Mouse (Mus musculus): ENCODE measurements around the gene Lmntd1.
A peak's percentile ranks its signal among the peaks of the same experiment; 100 is the strongest.

The Lmntd1 gene

GRCm38 (mm10) chr6:145432711-145433708 lies 181.1 kb downstream of the Lmntd1 start:
- DNase-seq, result no peak

GRCm38 (mm10) chr6:145431747-145432146 lies 182.4 kb downstream of the Lmntd1 start:
- DNase-seq, result no peak

GRCm38 (mm10) chr6:145427411-145427810 lies 186.7 kb downstream of the Lmntd1 start:
- DNase-seq, result no peak

GRCm38 (mm10) chr6:145426501-145426900 lies 187.6 kb downstream of the Lmntd1 start:
- no peak for DNase-seq

GRCm38 (mm10) chr6:145424156-145424555 lies 190.0 kb downstream of the Lmntd1 start:
- no peak for DNase-seq

- DNase-seq, result no peak
Measured at GRCm38 (mm10) chr6:145423484-145423883, 190.6 kb downstream of the Lmntd1 start.

GRCm38 (mm10) chr6:145421666-145422065 lies 192.5 kb downstream of the Lmntd1 start:
- no peak for DNase-seq

- DNase-seq, result no peak
Measured at GRCm38 (mm10) chr6:145420407-145420806, 193.7 kb downstream of the Lmntd1 start.

GRCm38 (mm10) chr6:145418856-145419255 lies 195.3 kb downstream of the Lmntd1 start:
- no peak for DNase-seq

- DNase-seq, result no peak
Measured at GRCm38 (mm10) chr6:145417720-145418440, 196.2 kb downstream of the Lmntd1 start.

- DNase-seq, result peak; percentile 49
Measured at GRCm38 (mm10) chr6:145417014-145417719, 197.0 kb downstream of the Lmntd1 start.

- DNase-seq, result no peak
Measured at GRCm38 (mm10) chr6:145404369-145405051, 209.6 kb downstream of the Lmntd1 start.

- peak; percentile 64 for DNase-seq
Measured at GRCm38 (mm10) chr6:145401140-145401539, 213.0 kb downstream of the Lmntd1 start.

GRCm38 (mm10) chr6:145397881-145398280 lies 216.2 kb downstream of the Lmntd1 start:
- no peak for DNase-seq

- no peak for DNase-seq
Measured at GRCm38 (mm10) chr6:145396534-145396933, 217.6 kb downstream of the Lmntd1 start.

GRCm38 (mm10) chr6:145390421-145390820 lies 223.7 kb downstream of the Lmntd1 start:
- no peak for DNase-seq

GRCm38 (mm10) chr6:145389904-145390303 lies 224.2 kb downstream of the Lmntd1 start:
- DNase-seq, result no peak

GRCm38 (mm10) chr6:145387378-145387777 lies 226.7 kb downstream of the Lmntd1 start:
- no peak for DNase-seq

GRCm38 (mm10) chr6:145382586-145383380 lies 231.3 kb downstream of the Lmntd1 start:
- DNase-seq, result no peak

GRCm38 (mm10) chr6:145380961-145381360 lies 233.2 kb downstream of the Lmntd1 start:
- DNase-seq, result no peak

- DNase-seq, result no peak
Measured at GRCm38 (mm10) chr6:145379175-145379574, 234.9 kb downstream of the Lmntd1 start.

- DNase-seq, result no peak
Measured at GRCm38 (mm10) chr6:145378689-145379088, 235.4 kb downstream of the Lmntd1 start.
